In the genomic region with DNA sequence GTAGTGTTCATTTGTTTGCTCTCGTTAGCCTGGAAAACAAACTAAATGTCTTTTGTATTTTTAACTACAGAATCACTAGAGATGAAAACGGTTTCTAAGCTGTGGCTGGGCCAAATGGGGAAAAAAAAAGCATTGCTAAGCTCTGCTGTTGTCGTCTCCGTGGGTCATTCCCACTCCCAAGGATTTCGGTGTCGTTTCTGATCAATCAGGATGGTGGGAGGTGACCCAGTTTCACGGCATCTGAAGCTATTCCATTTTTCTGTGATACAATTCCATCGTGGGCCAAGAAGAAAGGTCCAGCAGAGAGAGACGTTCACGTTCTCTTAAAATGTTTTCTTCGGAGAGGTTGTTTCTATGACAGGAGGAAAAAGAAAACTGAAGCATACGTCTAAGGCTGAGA, we compare ENCODE assay signal across 15 mouse cellular contexts.
"Had no signal": no experiment of that assay in that cellular context is flagged by ENCODE, and none has a peak within 500 bp of the region (broad histone marks: within the 10 kb centered on the region; RNA-seq: fewer than 3 reads in every experiment).

No protein-coding gene starts in this region.

- H3K4me3 ChIP-seq: neural tube, embryonic 12.5 days; neural tube, embryonic 13.5 days; neural tube, embryonic 15.5 days; stomach, embryonic 15.5 days had no signal

- H3K4me1 ChIP-seq: neural tube, embryonic 13.5 days; neural tube, embryonic 15.5 days; stomach, embryonic 15.5 days had no signal

- DNase-seq: right cerebral cortex, adult 18-20 months; right cerebral cortex, postnatal 14 days; right cerebral cortex, postnatal 25 days; right cerebral cortex, postnatal 4 days; spleen, adult 18-20 months; thymus, adult 18-20 months; thymus, adult 2 months; thymus, postnatal 14 days; thymus, postnatal 25 days; thymus, postnatal 36 days; thymus, postnatal 4 days had no signal
